Mouse (Mus musculus): ENCODE results near the gene Psme1.
A peak's percentile ranks its signal among the peaks of the same experiment; 100 is the strongest.

The Psme1 gene

DNA sequence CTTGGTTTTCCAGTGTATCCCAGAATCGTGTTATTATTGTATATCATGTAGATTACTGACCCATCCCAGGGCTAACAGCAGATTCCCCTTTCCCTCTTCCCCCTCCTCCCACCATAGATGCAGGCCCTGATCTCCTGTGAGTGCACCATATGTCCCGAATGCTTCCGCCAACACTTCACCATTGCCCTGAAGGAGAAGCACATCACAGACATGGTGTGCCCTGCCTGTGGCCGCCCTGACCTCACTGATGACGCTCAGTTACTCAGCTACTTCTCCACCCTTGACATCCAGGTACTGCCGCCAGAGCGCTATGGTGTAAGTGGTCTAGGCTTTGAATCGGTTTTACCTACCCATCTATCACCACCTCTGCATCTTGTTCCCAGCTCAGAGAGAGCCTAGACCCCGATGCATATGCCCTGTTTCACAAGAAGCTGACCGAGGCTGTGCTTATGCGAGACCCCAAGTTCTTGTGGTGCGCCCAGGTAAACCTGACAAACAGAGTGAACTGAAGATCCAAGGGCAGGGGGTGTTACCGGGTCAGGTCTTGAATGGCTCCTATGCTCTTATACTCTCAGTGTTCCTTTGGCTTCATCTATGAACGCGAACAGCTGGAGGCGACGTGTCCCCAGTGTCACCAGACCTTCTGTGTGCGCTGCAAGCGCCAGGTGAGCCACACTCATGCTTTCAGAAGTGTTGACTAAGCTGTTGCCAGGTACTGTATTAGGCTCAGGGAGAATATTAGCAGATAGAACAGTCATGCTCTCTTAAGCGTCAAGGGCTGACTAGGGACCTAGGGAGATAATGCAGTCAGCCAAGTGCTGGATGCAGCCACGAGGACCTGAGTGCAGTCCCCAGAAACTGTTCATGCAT lies 20.8 kb downstream of the Psme1 start:
- DNase-seq (ENCODE audit: low read depth, low spot score), result no peak

DNA sequence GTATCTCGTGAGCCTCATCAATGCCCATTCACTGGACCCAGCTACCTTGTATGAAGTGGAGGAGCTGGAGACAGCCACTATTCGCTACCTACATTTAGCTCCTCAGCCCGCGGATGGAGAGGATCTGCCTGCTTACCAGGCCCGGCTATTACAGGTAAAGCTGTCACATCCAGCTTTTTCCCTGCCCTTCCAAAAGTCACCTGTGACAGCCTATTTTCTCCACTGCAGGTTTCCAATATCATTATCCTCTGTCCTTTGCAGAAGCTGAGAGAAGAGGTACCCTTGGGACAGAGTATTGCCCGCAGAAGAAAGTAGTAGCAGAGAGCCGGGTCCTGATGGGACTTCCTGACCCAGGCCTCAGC lies 25.3 kb downstream of the Psme1 start, which contains the start of gene Irf9:
Gene Irf9, plus strand, starts transcription at position 301 of the 362 bp plus-strand sequence.
- DNase-seq (ENCODE audit: low read depth, low spot score), result no peak

DNA sequence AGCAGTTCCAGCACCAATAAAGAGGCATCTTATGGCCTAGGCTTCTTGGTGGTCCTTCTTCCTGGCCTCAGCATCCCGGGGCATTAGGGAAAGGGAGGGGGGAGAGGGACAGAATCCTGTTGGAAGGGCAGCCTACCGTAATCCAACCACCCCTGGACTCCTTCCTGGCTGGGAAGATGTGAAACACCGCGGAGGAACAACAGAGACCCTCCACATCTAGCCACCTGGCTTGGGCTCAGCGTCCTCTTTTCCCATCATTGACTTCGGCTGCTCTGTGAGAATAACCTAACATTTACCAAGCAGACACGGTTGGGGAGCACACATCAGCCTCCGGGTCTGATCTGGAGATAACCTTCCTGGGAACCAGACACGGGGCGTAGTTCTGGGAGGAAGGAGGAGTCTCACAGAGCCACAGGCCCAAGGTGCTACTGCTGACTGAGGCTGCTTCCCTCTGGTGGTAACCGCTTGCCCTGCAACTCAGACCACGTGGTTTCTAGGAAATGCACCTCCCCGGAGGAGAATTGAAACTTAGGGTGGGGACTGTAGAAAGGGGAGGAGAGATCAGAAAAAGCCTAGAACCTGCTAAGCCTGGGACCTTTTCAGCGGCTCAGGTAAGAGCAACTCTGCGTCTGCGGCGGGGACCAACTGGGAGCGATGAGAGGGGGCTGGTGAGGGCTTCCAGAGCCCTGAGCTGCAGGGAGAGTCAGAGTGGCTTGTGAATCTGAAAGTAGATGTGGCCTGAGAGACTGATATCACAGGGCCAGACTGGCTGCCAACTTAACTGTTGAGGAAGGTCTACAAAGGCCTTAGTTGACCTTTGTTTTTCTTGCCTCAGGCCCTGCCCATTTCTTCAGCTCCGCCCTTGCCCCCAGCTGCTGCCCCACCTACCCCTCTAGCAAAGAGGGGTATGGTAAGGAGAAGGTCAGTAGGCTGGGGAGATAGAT lies 26.0 kb downstream of the Psme1 start:
- peak; percentile 98 for DNase-seq (ENCODE audit: low read depth, low spot score)

DNA sequence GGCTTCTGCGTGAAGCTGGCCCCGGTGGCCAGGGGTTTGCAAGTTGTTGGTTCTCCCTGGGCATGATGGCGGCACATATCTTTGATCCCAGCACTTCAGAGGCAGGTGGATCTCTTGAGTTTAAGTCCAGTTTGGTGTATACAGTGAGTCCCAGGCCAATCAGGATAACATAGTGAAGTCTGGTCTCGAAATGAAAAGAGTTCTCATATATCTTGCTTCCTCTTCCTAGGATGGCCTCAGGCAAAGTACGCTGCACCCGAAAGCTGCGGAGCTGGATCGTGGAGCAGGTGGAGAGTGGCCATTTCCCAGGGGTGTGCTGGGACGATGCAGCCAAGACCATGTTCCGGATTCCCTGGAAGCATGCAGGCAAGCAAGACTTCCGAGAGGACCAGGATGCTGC lies 26.9 kb downstream of the Psme1 start:
- peak; percentile 53 for DNase-seq (ENCODE audit: low read depth, low spot score)

DNA sequence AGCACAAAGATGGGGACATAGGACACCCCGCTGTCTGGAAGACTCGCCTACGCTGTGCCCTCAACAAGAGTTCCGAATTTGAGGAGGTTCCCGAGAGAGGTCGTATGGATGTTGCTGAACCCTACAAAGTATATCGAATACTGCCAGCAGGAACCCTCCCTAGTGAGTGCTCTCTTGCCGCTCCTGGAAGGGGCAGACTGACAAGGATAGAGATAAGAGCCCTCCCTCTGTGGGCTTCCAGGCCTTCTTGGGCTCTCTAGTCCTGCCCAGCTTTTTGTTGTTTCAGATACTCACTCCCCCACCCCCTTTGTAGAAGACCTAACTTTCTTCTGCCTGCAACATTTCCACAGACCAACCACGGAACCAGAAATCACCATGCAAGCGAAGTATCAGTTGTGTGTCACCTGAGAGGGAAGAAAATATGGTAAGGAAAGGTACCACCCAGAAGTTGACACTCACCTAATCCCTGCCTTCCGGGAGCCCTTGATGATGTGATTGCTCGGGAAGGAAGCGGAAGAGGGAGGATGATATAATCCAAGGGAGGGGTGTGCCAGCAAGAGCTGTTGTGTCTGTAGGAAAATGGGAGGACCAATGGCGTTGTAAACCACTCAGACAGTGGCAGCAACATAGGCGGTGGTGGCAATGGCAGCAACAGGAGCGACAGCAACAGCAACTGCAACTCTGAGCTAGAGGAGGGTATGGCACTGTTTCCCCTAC lies 28.0 kb downstream of the Psme1 start:
- peak; percentile 48 for DNase-seq (ENCODE audit: low read depth, low spot score)

DNA sequence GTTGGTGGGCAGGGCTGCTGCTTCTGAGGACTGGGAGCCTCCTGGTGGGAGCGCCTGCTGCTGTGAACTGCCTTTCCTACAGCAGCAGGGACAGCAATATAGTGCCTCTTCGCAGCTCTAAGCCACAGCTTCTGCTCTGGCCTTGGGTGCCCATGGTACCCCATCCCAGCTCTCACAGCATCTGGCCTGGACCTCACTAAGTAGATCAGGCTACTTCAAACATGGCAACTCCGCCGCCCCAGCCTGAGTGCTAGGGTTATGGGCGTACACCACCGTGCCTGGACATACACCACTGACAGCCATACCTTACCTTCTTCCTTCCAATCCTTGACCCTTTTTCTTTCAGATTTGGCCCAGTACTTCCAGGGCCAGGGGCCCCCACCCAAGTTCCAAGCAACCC lies 30.4 kb downstream of the Psme1 start:
- no peak for DNase-seq (ENCODE audit: low read depth, low spot score)

DNA sequence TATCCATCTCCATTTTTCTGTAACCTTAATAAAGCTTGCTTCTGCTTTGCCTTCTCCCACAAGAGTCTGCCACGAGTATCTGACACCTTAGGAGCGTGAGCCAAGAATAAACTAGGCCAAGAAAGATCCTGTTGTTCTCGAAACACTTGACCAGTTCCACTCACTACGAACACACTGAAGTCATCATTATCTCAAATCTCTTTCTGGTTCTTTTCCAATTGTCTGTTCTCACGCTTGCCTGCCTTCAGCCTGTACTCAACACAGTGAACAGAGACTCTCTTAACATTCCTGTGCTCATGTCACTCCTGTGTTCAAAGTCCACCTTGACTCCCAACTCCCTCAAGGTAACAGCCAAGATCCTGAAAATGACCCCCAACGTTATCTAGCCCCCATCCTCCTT lies 35.4 kb downstream of the Psme1 start:
- no peak for DNase-seq (ENCODE audit: low read depth, low spot score)

DNA sequence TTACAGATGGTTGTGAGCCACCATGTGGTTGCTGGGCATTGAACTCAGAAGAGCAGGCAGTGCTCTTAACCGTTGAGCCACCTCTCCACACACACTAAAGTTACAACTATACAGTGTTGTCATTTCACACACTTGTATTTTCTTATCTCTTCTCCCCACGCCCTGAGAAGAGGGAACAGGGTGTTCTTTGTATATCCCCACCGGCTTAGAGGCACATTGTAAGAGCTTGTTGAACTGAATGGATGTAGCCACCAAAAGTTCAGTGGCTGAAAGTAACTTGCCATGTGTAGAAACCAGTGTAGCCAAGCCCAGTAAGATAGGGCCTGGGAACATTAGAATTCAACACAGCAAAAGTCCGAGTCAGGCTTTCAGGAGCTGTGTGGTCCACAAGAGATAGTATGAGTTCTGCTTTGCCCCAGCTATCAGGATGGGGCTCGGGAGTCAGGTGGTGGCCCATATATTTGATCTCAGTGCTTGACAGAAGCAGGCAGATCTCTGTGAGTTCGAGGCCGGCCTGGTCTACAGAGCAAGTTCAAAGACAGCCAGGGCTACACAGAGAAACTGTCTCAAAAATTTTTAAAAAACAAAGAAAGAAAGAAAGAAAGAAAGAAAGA lies 36.7 kb downstream of the Psme1 start:
- no peak for DNase-seq (ENCODE audit: low read depth, low spot score)

DNA sequence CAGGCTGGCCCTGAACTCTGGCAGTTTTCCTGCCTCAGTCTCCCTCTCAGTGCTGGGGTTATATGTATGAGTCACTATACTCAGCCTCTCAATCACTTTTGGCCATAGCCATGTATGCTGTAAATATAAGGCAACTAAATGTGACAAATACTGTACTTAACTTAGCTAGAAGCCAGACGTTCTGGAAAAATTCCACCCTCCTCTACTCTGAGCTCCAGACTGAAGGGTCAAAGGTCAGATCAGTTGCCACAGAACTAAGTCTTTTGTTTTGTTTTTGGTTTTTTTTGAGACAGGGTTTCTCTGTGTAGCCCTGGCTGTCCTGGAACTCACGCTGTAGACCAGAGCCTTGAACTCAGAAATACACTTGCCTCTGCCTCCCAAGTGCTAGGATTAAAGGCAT lies 38.0 kb downstream of the Psme1 start:
- no peak for DNase-seq (ENCODE audit: low read depth, low spot score)

DNA sequence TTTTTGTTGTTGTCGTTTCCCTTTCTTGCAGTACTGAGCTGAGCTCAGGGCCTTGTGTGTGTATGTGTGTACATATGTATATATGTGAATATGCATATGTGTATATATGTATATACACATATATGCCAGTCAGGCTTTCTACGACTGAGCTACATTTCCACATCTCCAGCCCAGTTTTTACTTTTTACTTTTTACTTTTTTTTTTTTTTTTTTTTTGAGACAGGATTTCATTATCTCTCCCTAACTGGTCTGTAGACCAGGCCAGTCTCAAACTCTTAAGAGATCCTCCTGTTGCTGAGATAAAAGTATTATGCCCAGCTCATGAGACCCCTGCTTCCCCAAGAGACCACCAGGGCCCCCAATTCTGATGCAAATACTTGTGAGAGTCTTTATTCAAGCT lies 38.9 kb downstream of the Psme1 start:
- DNase-seq (ENCODE audit: low read depth, low spot score), result no peak

DNA sequence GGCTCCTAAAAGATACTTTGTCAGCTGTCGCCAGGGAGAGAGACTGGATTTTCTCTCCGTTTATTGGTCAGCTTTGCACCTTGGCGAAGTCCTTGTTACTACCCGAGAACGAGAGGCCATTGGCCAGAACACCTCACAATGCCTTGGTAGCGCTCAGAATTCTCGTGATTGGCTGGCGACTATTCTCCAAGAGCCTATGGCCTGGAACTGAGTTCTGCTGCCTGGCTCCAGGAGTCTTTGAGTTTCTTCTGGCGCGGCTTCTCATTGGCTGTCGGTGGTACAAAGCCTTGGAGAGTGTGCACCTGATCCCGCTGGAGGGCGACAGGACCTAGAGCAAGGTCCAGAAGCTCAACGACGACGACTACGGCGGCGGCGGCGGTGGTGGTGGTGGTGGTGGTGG lies 39.9 kb downstream of the Psme1 start, which contains the start of gene Rec8:
Gene Rec8, plus strand, starts transcription at position 216 of the 400 bp plus-strand sequence.
- DNase-seq (ENCODE audit: low read depth, low spot score), result peak; percentile 96

DNA sequence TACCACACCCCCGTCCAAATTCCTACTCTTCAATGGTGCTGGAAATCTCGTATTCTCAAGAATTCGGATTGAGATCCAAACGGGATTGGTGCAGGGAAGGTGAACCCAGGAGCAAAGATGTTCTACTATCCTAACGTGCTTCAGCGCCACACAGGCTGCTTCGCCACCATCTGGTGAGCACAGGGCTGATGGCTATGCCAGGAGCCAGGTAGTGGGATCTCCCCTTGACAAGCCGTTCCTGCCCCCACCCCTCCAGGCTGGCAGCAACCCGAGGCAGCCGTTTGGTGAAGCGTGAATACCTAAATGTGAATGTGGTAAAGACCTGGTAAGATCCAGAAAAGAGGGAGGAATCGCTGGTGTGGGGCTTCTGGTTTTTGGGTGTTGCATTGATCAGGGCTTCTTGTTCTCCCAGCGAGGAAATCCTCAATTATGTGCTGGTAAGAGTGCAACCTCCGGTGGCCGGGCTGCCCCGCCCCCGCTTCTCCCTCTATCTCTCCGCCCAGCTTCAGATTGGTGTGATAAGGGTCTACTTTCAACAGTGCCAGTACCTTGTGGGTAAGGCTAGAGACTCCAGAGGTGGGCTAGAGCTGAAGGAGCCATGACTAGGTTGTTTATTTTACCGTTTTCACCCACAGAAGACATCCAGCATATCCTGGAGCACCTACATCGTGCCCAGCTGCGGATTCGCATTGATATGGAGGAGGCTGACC lies 40.7 kb downstream of the Psme1 start:
- DNase-seq (ENCODE audit: low read depth, low spot score), result no peak

DNA sequence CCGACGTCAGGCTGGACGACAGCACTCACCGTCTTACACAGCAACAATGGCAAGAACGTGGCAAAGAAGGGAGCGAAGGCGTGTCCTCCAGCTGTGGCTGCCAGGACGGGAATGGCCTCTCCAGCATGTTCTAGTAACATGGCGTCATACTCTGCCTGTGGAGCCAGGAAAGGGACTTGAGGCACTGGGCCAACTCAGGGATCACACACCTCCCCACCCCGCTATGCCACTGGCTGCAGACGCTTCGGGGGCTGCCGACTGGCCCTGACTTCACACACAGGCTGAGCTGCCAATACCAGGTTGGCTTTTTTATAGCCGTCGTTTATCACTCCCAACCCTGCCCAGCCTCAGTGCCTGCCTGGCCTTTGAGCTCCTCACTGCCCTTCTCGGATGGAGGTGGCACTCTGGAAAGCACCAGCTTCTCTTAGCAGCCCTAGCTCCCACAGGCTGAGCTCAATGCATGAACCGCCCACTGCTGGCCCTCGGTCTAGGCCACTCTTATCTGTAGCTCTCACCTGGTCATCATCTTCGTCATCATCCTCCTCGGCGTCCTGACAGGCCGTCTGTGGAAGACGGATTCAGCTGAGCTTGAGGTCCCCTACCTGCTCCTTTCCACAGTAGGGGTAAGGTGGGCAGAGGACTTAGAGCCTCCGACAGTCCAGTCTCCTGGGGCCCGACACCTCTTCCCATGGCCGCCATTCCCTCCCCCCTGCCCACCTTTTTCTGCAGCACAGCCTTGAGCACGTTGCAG lies 50.3 kb downstream of the Psme1 start:
- no peak for DNase-seq (ENCODE audit: low read depth, low spot score)

DNA sequence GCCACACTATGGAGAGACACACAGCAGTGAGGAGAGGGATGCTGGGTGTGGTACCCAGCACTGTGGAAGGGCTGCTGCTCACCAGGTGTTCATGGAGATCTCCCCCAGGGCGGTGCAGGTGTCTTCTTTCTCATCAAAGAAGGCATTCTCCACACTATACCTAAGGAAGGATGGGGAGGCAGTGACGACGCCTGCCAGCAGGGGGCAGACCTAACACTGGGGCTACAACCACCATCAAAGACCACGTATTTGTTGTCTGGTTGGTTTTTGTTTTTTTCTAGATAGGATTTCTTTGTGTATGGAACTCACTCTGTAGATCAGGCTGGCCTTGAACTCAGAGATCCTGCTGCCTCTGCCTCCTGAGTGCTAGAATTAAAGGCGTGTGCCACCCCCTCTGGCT lies 51.4 kb downstream of the Psme1 start:
- DNase-seq (ENCODE audit: low read depth, low spot score), result peak; percentile 78
